Mouse (Mus musculus) spleen, adult 12 weeks (tissue): ENCODE results near the gene Car11.

Experiments
- DNase-seq: peaks from one replicate; pipeline ENCODE4 v3.0.0; 2022; ENCODE audit warnings: low spot score

The Car11 gene

GRCm38 (mm10) chr7:45725151-45725550 is 25.5 kb downstream of the Car11 start:
- DNase-seq, result no peak

- no peak for DNase-seq
Measured at GRCm38 (mm10) chr7:45725713-45726112, 26.1 kb downstream of the Car11 start, which contains the start of gene Spaca4. Gene Spaca4, minus strand, starts transcription at chr7:45725813.

- DNase-seq, result no peak
Measured at GRCm38 (mm10) chr7:45726419-45726818, 26.8 kb downstream of the Car11 start.

GRCm38 (mm10) chr7:45727625-45728024 is 28.0 kb downstream of the Car11 start:
- no peak for DNase-seq

GRCm38 (mm10) chr7:45730727-45731431 is 31.2 kb downstream of the Car11 start:
- no peak for DNase-seq

GRCm38 (mm10) chr7:45733477-45733876 is 33.8 kb downstream of the Car11 start:
- no peak for DNase-seq

GRCm38 (mm10) chr7:45739162-45739763 is 39.6 kb downstream of the Car11 start:
- DNase-seq, result no peak

GRCm38 (mm10) chr7:45739820-45740219 is 40.2 kb downstream of the Car11 start:
- DNase-seq, result no peak

GRCm38 (mm10) chr7:45741308-45741707 is 41.7 kb downstream of the Car11 start:
- no peak for DNase-seq

- DNase-seq, result no peak
Measured at GRCm38 (mm10) chr7:45741777-45742176, 42.1 kb downstream of the Car11 start.

- no peak for DNase-seq
Measured at GRCm38 (mm10) chr7:45742338-45742737, 42.7 kb downstream of the Car11 start.

- DNase-seq, result no peak
Measured at GRCm38 (mm10) chr7:45744387-45744786, 44.7 kb downstream of the Car11 start.

GRCm38 (mm10) chr7:45746518-45746917 is 46.9 kb downstream of the Car11 start:
- no peak for DNase-seq

GRCm38 (mm10) chr7:45747450-45747849 is 47.8 kb downstream of the Car11 start:
- no peak for DNase-seq

GRCm38 (mm10) chr7:45748110-45748509 is 48.5 kb downstream of the Car11 start:
- no peak for DNase-seq

GRCm38 (mm10) chr7:45749401-45749800 is 49.8 kb downstream of the Car11 start:
- DNase-seq, result no peak

- DNase-seq, result no peak
Measured at GRCm38 (mm10) chr7:45750162-45750561, 50.5 kb downstream of the Car11 start.
